Mouse (Mus musculus): Measurements from ENCODE around the gene Mob1a. TPM values are rescaled to one million over a fixed set of nuclear protein-coding genes. Genes with fewer than 3 reads are reported as not detected.

The Mob1a gene
- polyA plus RNA-seq, 1 experiment from 2014 or later = 22.9 TPM

GRCm38 (mm10) chr6:83361523-83362248 is 35.9 kb downstream of the Mob1a start:
- Histone ChIP-seq H3K4me1 (replicated peaks) (peaks cover 3% of the 10 kb centered on the region), H3K4me2 (no peak overlapping the region), H3K9me3 (no peaks in the 10 kb centered on the region), H3K36me3 (peaks cover 6% of the 10 kb centered on the region), H3K27me3 (no peaks in the 10 kb centered on the region), H3K27ac (replicated peaks) (no peak overlapping the region), H3K4me3 (no peak overlapping the region), H3K9ac (no peak overlapping the region)
- ATAC-seq (ENCODE audit: low FRiP score, low read depth) = no peak
- 91% methylated on average over 11 of the region's 11 CpGs for WGBS

DNA sequence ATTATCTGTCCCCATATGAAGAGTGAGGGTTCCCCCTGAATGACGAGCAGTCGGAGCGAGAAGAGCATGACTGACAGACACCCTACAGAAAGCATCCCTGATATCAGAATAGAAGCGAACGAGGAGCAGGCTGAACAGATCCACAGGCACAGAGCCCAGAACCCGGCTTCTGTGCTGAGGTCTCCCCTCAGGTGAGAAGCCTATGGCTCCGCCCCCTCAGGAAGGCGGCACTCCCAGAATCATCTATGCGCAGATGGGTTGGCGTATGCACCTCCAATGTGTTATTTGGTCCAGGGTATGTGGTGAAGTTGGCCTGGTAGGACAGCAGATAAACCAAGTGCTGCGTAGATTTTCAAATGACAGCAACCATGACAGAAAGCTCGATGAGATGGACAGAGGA is 37.3 kb downstream of the Mob1a start:
- no peaks in the 10 kb centered on the region for H3K9me3 ChIP-seq
- H3K27me3 ChIP-seq = no peaks in the 10 kb centered on the region
- no peaks in the 10 kb centered on the region for H3K4me1 ChIP-seq (replicated peaks)
- ATAC-seq (ENCODE audit: low FRiP score, low read depth) = no peak
- peaks cover 18% of the 10 kb centered on the region for H3K36me3 ChIP-seq
- no peak overlapping the region for H3K4me3 ChIP-seq
- no peak overlapping the region for H3K27ac ChIP-seq (replicated peaks)
- no peak overlapping the region for H3K4me2 ChIP-seq
- no peak overlapping the region for H3K9ac ChIP-seq
- 92% methylated on average over 12 of the region's 12 CpGs for WGBS

DNA sequence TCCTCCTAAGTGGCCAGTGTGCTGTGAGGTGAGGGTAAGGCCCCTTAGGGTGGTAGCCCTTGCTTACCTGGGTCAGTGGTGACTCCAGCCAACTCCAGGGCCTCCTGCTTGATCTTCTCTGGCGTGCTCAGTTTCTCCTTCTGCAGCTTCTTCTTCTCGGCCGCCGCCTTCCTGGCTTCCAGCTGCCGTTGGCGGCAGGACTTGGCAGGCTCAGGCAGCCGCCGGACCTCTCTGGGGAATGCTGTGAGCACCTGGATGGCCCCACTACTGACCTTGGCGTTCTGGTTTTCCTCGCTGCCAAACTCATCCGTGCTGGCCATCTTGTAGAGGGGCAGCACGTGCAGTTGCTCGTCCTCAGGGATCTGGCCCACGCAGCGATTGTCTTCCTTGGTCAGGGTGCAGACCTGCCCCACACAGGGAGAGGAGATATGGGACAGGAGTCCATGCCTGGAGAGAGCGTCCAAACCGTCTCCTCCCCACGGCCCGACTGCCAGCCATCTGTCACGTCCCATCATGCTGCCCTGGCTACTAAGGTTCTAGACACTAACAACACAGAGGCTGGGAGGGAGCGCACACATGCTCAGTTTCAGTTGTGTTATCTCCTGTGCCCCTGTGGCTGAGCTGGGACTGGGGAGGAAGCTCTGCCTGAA is 44.6 kb downstream of the Mob1a start:
- Histone ChIP-seq H3K9me3 (no peaks in the 10 kb centered on the region), H3K4me3 (no peak overlapping the region), H3K9ac (no peak overlapping the region), H3K27me3 (no peaks in the 10 kb centered on the region), H3K4me2 (no peak overlapping the region), H3K36me3 (peaks cover 81% of the 10 kb centered on the region), H3K27ac (replicated peaks) (no peak overlapping the region), H3K4me1 (replicated peaks) (no peaks in the 10 kb centered on the region)
- no peak for ATAC-seq (ENCODE audit: low FRiP score, low read depth)
- WGBS = 90% methylated on average over 21 of the region's 21 CpGs

DNA sequence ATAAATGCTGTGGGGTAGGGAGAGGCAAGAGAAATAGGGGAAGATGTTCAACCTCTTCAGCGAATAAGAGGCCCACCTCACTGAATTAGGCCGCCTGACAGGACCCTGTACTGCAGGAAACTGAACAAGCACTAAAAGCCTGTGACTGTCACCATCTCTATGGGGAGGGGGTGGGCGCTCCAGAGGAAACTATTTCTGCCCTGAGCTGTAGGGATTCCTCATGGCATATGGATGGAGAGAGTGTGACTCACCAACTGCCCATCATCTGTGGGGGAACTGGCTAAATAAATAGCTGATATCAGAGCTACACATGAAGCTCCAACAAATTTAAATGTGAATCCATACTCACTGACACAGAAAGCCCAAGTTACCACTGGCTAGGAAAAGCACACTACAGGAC is 45.5 kb downstream of the Mob1a start:
- H3K36me3 ChIP-seq = peaks cover 90% of the 10 kb centered on the region
- H3K4me1 ChIP-seq (replicated peaks) = no peaks in the 10 kb centered on the region
- 88% methylated on average over 3 of the region's 3 CpGs for WGBS
- H3K9me3 ChIP-seq = no peaks in the 10 kb centered on the region
- no peak overlapping the region for H3K4me3 ChIP-seq
- H3K9ac ChIP-seq = no peak overlapping the region
- ATAC-seq (ENCODE audit: low FRiP score, low read depth) = no peak
- H3K4me2 ChIP-seq = no peak overlapping the region
- no peaks in the 10 kb centered on the region for H3K27me3 ChIP-seq
- no peak overlapping the region for H3K27ac ChIP-seq (replicated peaks)

GRCm38 (mm10) chr6:83373704-83374300 is 48.0 kb downstream of the Mob1a start:
- Histone ChIP-seq H3K27me3 (no peaks in the 10 kb centered on the region), H3K4me2 (no peak overlapping the region), H3K36me3 (peaks cover 94% of the 10 kb centered on the region), H3K4me1 (replicated peaks) (no peaks in the 10 kb centered on the region), H3K9ac (no peak overlapping the region), H3K27ac (replicated peaks) (no peak overlapping the region), H3K4me3 (no peak overlapping the region), H3K9me3 (no peaks in the 10 kb centered on the region)
- 85% methylated on average over 9 of the region's 9 CpGs for whole genome bisulfite sequencing
- ATAC-seq (ENCODE audit: low FRiP score, low read depth) = no peak

- no peaks in the 10 kb centered on the region for H3K4me1 ChIP-seq (replicated peaks)
- H3K9ac ChIP-seq = no peak overlapping the region
- ATAC-seq (ENCODE audit: low FRiP score, low read depth) = no peak
- no peaks in the 10 kb centered on the region for H3K9me3 ChIP-seq
- H3K36me3 ChIP-seq = peaks cover 69% of the 10 kb centered on the region
- no peaks in the 10 kb centered on the region for H3K27me3 ChIP-seq
- no peak overlapping the region for H3K4me2 ChIP-seq
- 85% methylated on average over 10 of the region's 10 CpGs for WGBS
- no peak overlapping the region for H3K4me3 ChIP-seq
- no peak overlapping the region for H3K27ac ChIP-seq (replicated peaks)
These were observed 56.0 kb downstream of the Mob1a start for GRCm38 (mm10) chr6:83381510-83382491.

GRCm38 (mm10) chr6:83385569-83386090 is 59.8 kb downstream of the Mob1a start:
- no peak overlapping the region for H3K9ac ChIP-seq
- H3K27me3 ChIP-seq = no peaks in the 10 kb centered on the region
- H3K9me3 ChIP-seq = no peaks in the 10 kb centered on the region
- no peak overlapping the region for H3K4me2 ChIP-seq
- 96% methylated on average over 9 of the region's 9 CpGs for WGBS
- no peak overlapping the region for H3K4me3 ChIP-seq
- no peaks in the 10 kb centered on the region for H3K4me1 ChIP-seq (replicated peaks)
- ATAC-seq (ENCODE audit: low FRiP score, low read depth) = no peak
- H3K27ac ChIP-seq (replicated peaks) = no peak overlapping the region
- peaks cover 34% of the 10 kb centered on the region for H3K36me3 ChIP-seq

- ATAC-seq (ENCODE audit: low FRiP score, low read depth) = no peak
- no peak overlapping the region for H3K27ac ChIP-seq (replicated peaks)
These were observed 66.5 kb downstream of the Mob1a start for GRCm38 (mm10) chr6:83392166-83392780.

More at GRCm38 (mm10) chr6:83392166-83392780, 66.5 kb downstream of the Mob1a start:
- Histone ChIP-seq H3K4me2 (no peak overlapping the region), H3K27me3 (no peaks in the 10 kb centered on the region), H3K9me3 (no peaks in the 10 kb centered on the region), H3K4me1 (replicated peaks) (peaks cover 10% of the 10 kb centered on the region; the same call in 1 of the 2 replicates), H3K9ac (no peak overlapping the region), H3K36me3 (peaks cover 34% of the 10 kb centered on the region), H3K4me3 (no peak overlapping the region)
- WGBS = 81% methylated on average over 8 of the region's 8 CpGs

Other genes starting within 250 kb of the Mob1a start
- gene Pcgf1, start 248.1 kb upstream of the Mob1a start, polyA plus RNA-seq (2015; fragmentation: Nextera tagmentation; extraction: Ambion mirVana) = 45.8 and 45.9 TPM in 2 replicates
- not detected in 2 replicates for gene Lbx2, start 239.6 kb upstream of the Mob1a start, polyA plus RNA-seq (2015; fragmentation: Nextera tagmentation; extraction: Ambion mirVana)
- gene Ccdc142, start 224.4 kb upstream of the Mob1a start, polyA plus RNA-seq (2015; fragmentation: Nextera tagmentation; extraction: Ambion mirVana) = 5.9 and 6.8 TPM in 2 replicates
- gene Gm42688, start 224.4 kb upstream of the Mob1a start, polyA plus RNA-seq (2015; fragmentation: Nextera tagmentation; extraction: Ambion mirVana) = 5.5 and 6.0 TPM in 2 replicates
- 113 and 124 TPM in 2 replicates for gene Mrpl53, start 217.0 kb upstream of the Mob1a start, polyA plus RNA-seq (2015; fragmentation: Nextera tagmentation; extraction: Ambion mirVana)
- 22.8 and 27.2 TPM in 2 replicates for gene Mogs, start 210.5 kb upstream of the Mob1a start, polyA plus RNA-seq (2015; fragmentation: Nextera tagmentation; extraction: Ambion mirVana)
- 155 and 161 TPM in 2 replicates for gene Wbp1, start 204.5 kb upstream of the Mob1a start, polyA plus RNA-seq (2015; fragmentation: Nextera tagmentation; extraction: Ambion mirVana)
- 13.8 and 16.3 TPM in 2 replicates for gene Ino80b, start 200.6 kb upstream of the Mob1a start, polyA plus RNA-seq (2015; fragmentation: Nextera tagmentation; extraction: Ambion mirVana)
- gene Rtkn, start 190.6 kb upstream of the Mob1a start, polyA plus RNA-seq (2015; fragmentation: Nextera tagmentation; extraction: Ambion mirVana) = 14.9 and 17.8 TPM in 2 replicates
- 17.8 and 19.3 TPM in 2 replicates for gene Wdr54, start 169.6 kb upstream of the Mob1a start, polyA plus RNA-seq (2015; fragmentation: Nextera tagmentation; extraction: Ambion mirVana)
- 9.7 and 9.8 TPM in 2 replicates for gene 1700003E16Rik, start 169.6 kb upstream of the Mob1a start, polyA plus RNA-seq (2015; fragmentation: Nextera tagmentation; extraction: Ambion mirVana)
- 148 and 160 TPM in 2 replicates for gene Dctn1, start 160.1 kb upstream of the Mob1a start, polyA plus RNA-seq (2015; fragmentation: Nextera tagmentation; extraction: Ambion mirVana)
- 2.2 and 2.8 TPM in 2 replicates for gene Slc4a5, start 106.2 kb upstream of the Mob1a start, polyA plus RNA-seq (2015; fragmentation: Nextera tagmentation; extraction: Ambion mirVana)
- 28.9 and 32.8 TPM in 2 replicates for gene Mthfd2, start 108 bp upstream of the Mob1a start, polyA plus RNA-seq (2015; fragmentation: Nextera tagmentation; extraction: Ambion mirVana)
- 60.3 and 67.6 TPM in 2 replicates for gene Bola3, start 23.1 kb downstream of the Mob1a start, polyA plus RNA-seq (2015; fragmentation: Nextera tagmentation; extraction: Ambion mirVana)
- 57.7 and 70.9 TPM in 2 replicates for gene Tet3, start 133.1 kb downstream of the Mob1a start, polyA plus RNA-seq (2015; fragmentation: Nextera tagmentation; extraction: Ambion mirVana)
- 66.2 and 68.5 TPM in 2 replicates for gene Dguok, start 181.0 kb downstream of the Mob1a start, polyA plus RNA-seq (2015; fragmentation: Nextera tagmentation; extraction: Ambion mirVana)
- 3.3 and 3.6 TPM in 2 replicates for gene Actg2, start 210.2 kb downstream of the Mob1a start, polyA plus RNA-seq (2015; fragmentation: Nextera tagmentation; extraction: Ambion mirVana)
- gene Stambp, start 246.7 kb downstream of the Mob1a start, polyA plus RNA-seq (2015; fragmentation: Nextera tagmentation; extraction: Ambion mirVana) = 55.4 and 62.9 TPM in 2 replicates

All from hindbrain, embryonic 15.5 days (tissue).